Mouse (Mus musculus) c-Kit-negative CD71-positive TER-119-positive erythroid progenitor cells, embryonic 14.5 days (primary cell): Measurements from ENCODE around the gene Wfdc10.

Source experiments
- DNase-seq: peaks from one replicate; pipeline ENCODE4 v3.0.0-alpha.2; 2013; ENCODE audit warnings: low read depth, low spot score

Gene Wfdc10

DNA sequence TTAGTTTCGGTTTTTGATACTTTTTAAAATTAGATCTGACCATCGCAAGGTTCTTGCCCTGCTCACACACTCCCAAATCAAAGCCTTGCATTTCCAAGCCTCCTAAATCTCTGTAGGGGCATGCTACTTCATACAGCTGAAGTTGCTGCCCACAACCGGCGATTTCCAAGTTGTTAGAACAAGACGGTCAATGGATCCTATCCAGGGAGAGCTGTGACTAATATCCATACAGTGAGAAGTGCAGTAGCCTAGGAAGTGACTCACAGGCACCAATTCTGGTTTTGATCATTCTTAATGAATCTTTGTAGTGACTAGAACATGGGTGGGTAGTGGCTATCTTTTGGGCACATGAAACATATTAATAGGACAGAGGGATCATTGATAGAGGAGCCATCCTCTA is 45.9 kb downstream of the Wfdc10 start:
- DNase-seq = no peak

DNA sequence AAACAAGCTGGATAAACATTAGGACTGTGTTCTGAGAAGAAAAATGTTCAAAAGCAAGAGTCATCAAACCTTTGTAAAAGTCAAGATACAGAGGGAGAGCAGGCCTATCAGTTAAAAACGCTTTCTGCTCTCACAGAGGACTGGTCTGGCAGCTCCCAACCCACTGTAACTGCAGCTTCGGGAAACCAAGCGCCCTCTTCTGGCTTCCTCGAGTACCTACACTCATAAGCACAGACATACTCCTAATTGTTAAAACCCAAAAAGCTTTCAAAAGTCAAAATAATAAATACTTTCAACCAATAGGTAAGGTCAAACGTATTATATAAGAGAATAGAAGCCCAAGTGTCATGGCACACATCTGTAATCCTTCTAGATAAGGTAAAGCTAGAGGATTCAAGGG is 48.4 kb downstream of the Wfdc10 start:
- no peak for DNase-seq

DNA sequence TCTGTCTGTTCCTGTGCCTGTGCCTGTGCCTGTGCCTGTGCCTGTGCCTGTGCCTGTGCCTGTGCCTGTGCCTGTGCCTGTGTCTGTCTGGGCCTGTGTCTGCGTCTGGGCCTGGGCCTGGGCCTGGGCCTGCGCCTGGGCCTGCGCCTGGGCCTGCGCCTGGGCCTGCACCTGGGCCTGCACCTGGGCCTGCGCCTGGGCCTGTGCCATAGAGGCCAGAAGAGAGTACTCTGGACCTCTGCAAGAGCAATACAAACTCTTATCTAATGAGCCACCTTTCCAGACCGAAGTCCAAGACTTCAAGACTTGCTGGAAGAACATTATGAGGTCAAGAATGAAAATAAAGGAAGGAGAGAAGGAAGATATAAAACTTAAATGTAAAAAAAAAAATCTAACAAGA is 49.5 kb downstream of the Wfdc10 start:
- DNase-seq = no peak

DNA sequence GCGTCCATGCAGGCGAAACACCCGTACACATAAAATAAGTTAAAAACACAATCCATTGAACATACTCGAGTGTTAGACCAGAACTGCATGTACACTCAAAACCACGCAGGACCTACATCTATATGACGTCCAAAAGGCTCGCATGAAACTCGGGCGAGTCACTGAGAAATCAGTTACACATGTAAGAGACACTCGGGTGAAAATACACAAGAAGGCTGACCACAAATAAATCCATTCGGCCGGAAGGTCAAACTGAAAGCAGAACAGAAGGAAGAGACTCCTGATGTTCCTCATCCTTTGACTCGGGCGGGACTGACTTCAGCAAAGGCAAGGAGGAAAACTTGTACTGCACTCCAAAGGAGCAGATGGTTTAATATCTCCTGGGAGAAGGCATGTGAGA is 50.1 kb downstream of the Wfdc10 start:
- DNase-seq = no peak
